Mouse (Mus musculus) right cerebral cortex, postnatal 4 days (tissue): Measurements from ENCODE around the gene Agap1.

Experiments used
- DNase-seq: peaks from one replicate; pipeline ENCODE4 v3.0.0-alpha.2; 2022

Gene Agap1

GRCm38 (mm10) chr1:89925501-89926190 lies 471.0 kb downstream of the Agap1 start:
- DNase-seq = no peak

GRCm38 (mm10) chr1:89926583-89927060 lies 472.0 kb downstream of the Agap1 start:
- DNase-seq = no peak

GRCm38 (mm10) chr1:89927061-89927661 lies 472.6 kb downstream of the Agap1 start:
- no peak for DNase-seq

GRCm38 (mm10) chr1:89928676-89929075 lies 474.1 kb downstream of the Agap1 start:
- DNase-seq = no peak

GRCm38 (mm10) chr1:89929181-89929580 lies 474.6 kb downstream of the Agap1 start:
- no peak for DNase-seq

GRCm38 (mm10) chr1:89929721-89930505 lies 475.3 kb downstream of the Agap1 start:
- DNase-seq = no peak

- no peak for DNase-seq
These were observed 475.9 kb downstream of the Agap1 start for GRCm38 (mm10) chr1:89930551-89930950.

- no peak for DNase-seq
These were observed 476.5 kb downstream of the Agap1 start, which contains the start of gene Gbx2 for GRCm38 (mm10) chr1:89931120-89931519. TSS of gene Gbx2 (minus strand) at chr1:89931179.

GRCm38 (mm10) chr1:89932021-89932423 lies 477.4 kb downstream of the Agap1 start:
- DNase-seq = no peak

- no peak for DNase-seq
These were observed 478.0 kb downstream of the Agap1 start for GRCm38 (mm10) chr1:89932616-89933015.

GRCm38 (mm10) chr1:89933028-89933427 lies 478.4 kb downstream of the Agap1 start:
- DNase-seq = no peak

- DNase-seq = no peak
These were observed 479.2 kb downstream of the Agap1 start for GRCm38 (mm10) chr1:89933786-89934185.

- DNase-seq = no peak
These were observed 480.0 kb downstream of the Agap1 start for GRCm38 (mm10) chr1:89934316-89935260.

GRCm38 (mm10) chr1:89935493-89936348 lies 481.1 kb downstream of the Agap1 start:
- DNase-seq = no peak

- no peak for DNase-seq
These were observed 484.4 kb downstream of the Agap1 start for GRCm38 (mm10) chr1:89938884-89939595.

GRCm38 (mm10) chr1:89939596-89939960 lies 485.0 kb downstream of the Agap1 start:
- no peak for DNase-seq

GRCm38 (mm10) chr1:89939981-89940726 lies 485.5 kb downstream of the Agap1 start:
- DNase-seq = peak; percentile 70

- no peak for DNase-seq
These were observed 486.4 kb downstream of the Agap1 start for GRCm38 (mm10) chr1:89940961-89941524.

GRCm38 (mm10) chr1:89941701-89942381 lies 487.2 kb downstream of the Agap1 start:
- DNase-seq = peak; percentile 50
